Mouse (Mus musculus): ENCODE results near the gene Glod5.

Gene Glod5

GRCm38 (mm10) chrX:7977892-7978291, 40.4 kb downstream of the Glod5 start, which contains the start of gene Gata1:
Gata1 (minus strand) TSS chrX:7978071.
- in situ Hi-C loops (cut with MboI; ENCODE audit: low pct_unique_long_range_greater_than_20kb in 1 of 2, low sequenced_read_pairs in 2 of 2, unreplicated experiment in 1 of 2): no loop called here

GRCm38 (mm10) chrX:7971292-7971691, 47.0 kb downstream of the Glod5 start:
- in situ Hi-C loops (cut with MboI; ENCODE audit: low pct_unique_long_range_greater_than_20kb in 1 of 2, low sequenced_read_pairs in 2 of 2, unreplicated experiment in 1 of 2): no loop called here

GRCm38 (mm10) chrX:7968899-7969298, 49.4 kb downstream of the Glod5 start:
- in situ Hi-C loops (cut with MboI; ENCODE audit: low pct_unique_long_range_greater_than_20kb in 1 of 2, low sequenced_read_pairs in 2 of 2, unreplicated experiment in 1 of 2): no loop called here

GRCm38 (mm10) chrX:7968226-7968625, 50.1 kb downstream of the Glod5 start:
- in situ Hi-C loops (cut with MboI; ENCODE audit: low pct_unique_long_range_greater_than_20kb in 1 of 2, low sequenced_read_pairs in 2 of 2, unreplicated experiment in 1 of 2): no loop called here

- in situ Hi-C loops (cut with MboI; ENCODE audit: low pct_unique_long_range_greater_than_20kb in 1 of 2, low sequenced_read_pairs in 2 of 2, unreplicated experiment in 1 of 2): no loop called here
These were observed 50.6 kb downstream of the Glod5 start for GRCm38 (mm10) chrX:7967596-7968201.

- in situ Hi-C loops (cut with MboI; ENCODE audit: low pct_unique_long_range_greater_than_20kb in 1 of 2, low sequenced_read_pairs in 2 of 2, unreplicated experiment in 1 of 2): no loop called here
These were observed 52.1 kb downstream of the Glod5 start for GRCm38 (mm10) chrX:7966161-7966560.

GRCm38 (mm10) chrX:7963829-7964626, 54.3 kb downstream of the Glod5 start:
- in situ Hi-C loops (cut with MboI; ENCODE audit: low pct_unique_long_range_greater_than_20kb in 1 of 2, low sequenced_read_pairs in 2 of 2, unreplicated experiment in 1 of 2): no loop called here

- in situ Hi-C loops (cut with MboI; ENCODE audit: low pct_unique_long_range_greater_than_20kb in 1 of 2, low sequenced_read_pairs in 2 of 2, unreplicated experiment in 1 of 2): no loop called here
These were observed 59.4 kb downstream of the Glod5 start for GRCm38 (mm10) chrX:7958868-7959267.

Measured in mouse embryonic stem cell (cell line).